Mouse (Mus musculus) layer of hippocampus, adult 8-10 months (tissue): ENCODE data around the gene Foxp2. TPM values are rescaled to one million over a fixed set of nuclear protein-coding genes. Genes with fewer than 3 reads are reported as not detected.

ENCODE experiments used
- DNase-seq, 2 experiments: peaks; one replicate each; pipeline ENCODE4 v3.0.0; 2022; ENCODE audit warnings: low spot score in 2 of 2
- total RNA-seq, 4 experiments: library from RNA; stranded (reverse); gene quantifications; 2 replicates each; pipeline ENCODE4 v1.2.4; 2022

The Foxp2 gene
- total RNA-seq, 4 experiments from 2014 or later, result 1.6 to 2.9 (median 2.5) TPM

DNA sequence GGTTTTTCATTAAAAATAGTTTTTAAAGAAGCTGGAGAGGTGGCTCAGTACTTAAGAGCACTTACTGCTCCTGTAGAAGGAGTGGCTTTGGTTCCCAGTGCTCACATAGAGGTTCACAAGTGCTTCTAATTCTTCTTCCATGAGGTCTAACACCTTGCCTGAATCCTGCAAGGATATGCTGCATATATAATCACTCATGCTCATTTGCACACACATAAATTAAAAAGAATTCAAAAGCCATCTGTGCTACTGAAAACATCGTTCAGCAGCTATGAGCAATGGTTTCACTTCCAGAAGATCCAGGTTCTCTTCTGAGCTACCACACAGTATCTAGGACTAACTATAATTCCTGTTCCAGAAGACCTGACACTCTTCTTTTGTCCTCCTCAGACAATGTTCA, 200.4 kb downstream of the Foxp2 start:
- DNase-seq, result no peak

DNA sequence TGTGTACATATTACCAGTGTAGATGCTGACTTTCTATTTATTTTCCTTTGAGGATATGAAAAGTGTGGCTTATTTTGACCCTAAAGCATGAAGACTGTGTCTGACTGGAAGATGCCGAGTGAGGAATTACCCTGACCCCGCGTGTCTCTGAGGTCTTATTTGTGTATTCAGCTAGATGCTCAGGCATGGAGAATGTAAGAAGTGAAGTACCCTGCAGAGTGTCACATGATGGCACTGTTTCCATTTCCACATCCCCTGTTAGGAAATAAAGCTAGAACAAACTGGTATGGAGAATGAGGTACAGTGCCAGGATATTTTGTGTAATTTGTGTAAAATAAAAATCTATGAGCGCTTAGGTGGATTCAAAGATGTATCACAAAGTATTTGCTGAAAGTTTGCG, 219.8 kb downstream of the Foxp2 start:
- DNase-seq, result no peak

DNA sequence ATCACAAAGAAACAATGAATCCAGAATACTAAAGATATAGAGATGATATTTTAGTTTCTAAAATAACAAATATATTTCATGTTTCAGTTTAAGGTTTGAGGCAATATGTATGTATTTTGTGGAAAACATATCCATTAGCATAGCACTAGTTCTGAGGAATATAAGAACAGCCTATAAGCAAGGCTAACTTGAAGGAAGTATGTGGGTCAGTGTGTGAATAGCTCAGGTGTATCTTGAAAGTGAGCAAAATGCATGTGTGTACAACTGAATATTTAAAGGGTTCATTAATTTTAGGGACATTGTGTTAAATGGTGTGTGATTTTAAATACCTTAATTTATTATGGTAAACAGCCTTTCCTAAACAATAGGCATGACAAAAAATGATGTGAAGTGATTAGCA, 220.2 kb downstream of the Foxp2 start:
- DNase-seq, result no peak

DNA sequence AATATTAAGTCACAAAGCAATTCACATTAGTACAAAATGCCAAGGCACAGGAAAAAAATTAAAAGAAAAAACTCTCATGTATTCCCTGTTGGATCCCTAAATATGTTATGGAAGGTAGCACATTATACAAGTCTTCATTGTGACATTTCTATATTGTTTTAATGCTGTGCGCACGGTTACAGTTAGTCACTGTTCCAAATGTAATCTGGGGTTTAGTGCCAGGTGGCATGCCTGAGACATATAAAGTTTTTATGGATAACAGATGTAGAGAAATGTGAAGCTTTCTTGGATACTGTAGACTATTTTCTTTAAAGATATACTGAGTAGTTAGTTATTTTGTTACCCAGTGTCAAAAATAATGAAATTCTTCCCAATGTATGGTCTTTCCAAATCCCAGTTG, 229.0 kb downstream of the Foxp2 start:
- DNase-seq, result no peak

DNA sequence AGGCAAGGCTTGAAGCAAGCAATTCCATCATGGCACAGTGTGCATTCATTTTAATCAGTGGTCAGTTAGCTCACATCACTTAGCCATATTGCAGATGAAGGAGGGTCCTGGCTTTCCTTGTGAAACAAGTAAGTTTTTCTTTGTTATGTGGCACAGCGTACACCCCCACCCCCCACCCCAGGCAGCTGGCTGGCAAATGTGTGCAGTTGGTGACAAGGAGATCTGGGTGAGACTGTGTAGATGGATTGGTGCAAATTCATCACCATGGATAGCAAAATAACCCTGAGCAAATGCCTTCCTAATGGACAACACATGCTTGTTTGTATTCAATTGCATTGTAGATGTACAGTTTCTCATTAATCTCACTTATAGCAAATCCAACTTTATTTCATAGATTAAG, 240.9 kb downstream of the Foxp2 start:
- no peak for DNase-seq

DNA sequence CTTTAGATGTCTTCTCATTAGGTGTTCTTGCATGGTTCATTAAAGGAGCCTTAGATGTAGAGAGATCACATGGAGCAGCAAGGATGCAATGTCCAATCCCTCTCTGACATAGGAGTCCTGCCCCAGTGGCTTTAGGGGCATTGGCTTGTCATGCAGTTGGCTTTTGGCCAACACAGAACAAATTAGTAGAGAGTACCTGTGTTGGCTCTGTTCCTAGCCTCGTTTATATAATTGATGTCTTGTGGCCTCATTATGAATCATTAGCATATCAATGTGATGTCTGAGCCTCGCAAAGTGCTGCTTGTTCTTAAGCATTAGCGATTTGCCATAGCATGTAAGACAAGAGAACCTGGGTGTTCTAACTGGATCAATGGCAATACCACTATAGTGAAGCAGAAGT, 250.5 kb downstream of the Foxp2 start:
- DNase-seq, result no peak

DNA sequence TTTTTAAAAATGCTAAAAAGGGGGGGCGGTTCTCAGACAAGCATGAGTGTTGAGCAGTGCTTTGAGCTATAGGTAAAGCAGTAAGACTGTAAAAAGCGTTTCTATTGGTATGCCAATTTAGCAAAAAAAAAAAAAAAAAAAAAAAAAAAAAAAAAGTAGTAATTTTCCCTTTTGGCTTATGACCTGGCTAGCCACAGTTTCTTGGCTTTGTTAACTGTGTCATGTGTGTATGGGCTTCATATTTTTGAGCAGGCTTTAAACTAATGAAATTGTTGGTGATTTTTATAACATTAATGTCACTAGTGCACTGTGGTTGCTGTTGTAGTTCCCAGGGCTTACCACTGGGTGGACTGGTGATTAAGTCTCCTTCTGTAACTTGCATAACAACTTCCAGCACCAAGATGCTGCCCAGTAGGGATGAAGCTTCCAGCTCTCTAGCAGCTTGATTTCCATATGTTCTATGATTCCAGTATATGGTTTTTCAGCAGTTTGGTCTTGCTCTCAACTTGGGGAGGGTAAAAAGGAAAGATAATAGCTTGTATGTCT, 262.4 kb downstream of the Foxp2 start:
- no peak for DNase-seq

DNA sequence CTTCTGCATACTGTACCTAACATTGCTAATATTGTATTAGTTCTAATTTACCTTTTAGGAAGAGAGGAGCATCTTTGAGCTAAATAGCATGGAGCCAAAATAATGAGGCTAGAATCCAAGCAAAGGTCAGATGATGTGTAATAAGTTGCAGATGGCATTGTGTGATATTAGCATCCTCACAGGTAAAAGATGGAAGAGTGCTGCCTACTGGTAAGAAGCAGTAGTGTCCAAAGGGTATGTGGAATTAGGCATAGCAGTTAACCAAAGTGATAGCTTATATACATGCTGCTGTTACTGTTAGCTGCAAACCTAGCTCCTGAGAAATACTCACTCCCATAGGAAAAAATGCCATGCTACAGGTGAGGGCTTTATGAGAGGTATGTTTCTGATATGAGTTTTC, 275.6 kb downstream of the Foxp2 start:
- no peak for DNase-seq

DNA sequence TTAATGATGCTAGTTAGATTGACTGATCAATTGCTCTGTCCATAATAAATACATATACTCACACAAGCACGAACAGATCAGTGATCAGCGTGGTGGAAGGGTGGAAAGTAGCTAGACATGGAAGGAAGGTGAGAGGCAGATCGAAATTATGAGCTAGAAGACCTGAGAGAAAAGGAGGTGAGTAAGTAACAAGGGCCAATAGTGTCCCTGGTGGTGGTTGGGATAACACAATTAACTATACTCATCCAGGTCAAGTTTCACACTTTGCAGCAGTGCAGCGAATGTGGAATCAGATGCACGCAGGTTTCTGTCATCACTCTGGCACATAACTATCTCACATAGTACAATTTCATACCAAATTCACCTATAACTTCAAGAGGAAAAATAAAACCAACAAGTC, 291.7 kb downstream of the Foxp2 start:
- DNase-seq, result no peak

DNA sequence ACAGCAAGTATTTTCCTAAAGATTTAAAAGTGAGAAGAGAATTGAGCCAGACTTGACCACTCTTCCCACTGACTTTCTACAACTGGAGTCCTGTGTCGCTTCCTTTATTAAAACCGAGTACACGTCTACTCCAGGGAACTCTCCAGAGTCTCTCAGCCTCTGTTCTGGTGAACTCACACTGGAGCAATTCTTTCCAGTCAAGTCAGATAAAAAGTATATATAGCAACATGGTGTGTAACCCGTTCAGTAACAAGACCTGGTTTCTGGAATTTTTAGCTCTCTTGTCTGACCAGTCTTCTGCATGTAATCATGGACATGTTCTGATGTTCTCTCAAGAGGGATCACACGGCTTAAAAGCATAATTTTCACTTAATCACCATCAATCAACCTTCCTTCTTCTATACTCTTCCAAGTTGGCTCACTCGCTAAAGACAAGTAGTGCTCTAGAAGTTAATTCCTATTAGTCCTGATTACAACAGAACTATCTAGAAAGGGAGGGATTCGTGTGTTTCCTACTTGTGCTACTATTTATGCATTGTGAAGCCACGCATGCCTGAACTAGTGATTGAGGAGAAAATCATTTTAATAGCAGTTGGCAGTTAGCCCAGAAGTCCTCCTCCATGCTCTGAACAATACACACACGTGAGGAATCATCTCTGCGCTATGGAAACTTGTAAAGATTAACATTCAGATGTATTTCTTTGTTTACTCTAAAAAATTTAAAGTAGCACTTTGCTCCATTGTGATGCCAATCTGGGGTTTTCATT, 341.2 kb downstream of the Foxp2 start:
- no peak for DNase-seq

DNA sequence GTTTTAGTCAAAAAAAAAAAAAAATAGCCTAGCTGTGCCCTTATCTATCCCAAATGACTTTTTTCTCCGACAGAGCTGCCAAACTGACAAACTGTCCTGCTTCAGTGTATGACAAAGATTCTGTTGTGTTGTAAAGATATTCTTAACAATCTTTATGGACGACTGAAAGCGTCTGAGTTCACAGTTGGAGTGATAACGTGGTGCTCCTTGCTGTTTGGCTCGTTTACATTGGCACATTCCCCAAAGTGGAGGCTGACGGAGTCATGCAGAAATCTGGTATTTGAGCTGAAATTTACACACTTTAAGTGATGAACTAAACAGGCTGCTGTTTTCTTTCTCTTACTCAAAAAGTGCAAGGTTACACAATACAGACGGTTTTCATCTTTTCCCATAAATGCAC, 356.2 kb downstream of the Foxp2 start:
- no peak for DNase-seq

DNA sequence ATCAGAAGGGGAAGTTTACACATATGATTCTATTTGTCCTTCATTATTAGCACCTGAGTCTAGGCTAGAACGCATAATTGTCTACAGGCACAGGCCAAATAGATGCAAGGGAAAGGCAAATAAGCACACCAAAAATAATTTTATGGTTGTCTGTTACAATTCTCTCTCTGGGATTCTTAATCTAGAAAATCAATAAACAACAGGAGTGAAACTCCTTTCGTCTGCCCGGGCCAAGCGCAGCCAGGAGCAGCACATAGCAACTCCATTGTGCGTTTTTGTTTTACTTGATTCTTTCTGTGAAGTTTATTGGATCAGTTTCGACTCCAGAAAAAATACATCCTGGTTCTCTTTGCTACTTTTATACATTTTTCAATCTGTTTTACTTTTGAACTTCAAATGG, 356.7 kb downstream of the Foxp2 start:
- DNase-seq, result no peak

DNA sequence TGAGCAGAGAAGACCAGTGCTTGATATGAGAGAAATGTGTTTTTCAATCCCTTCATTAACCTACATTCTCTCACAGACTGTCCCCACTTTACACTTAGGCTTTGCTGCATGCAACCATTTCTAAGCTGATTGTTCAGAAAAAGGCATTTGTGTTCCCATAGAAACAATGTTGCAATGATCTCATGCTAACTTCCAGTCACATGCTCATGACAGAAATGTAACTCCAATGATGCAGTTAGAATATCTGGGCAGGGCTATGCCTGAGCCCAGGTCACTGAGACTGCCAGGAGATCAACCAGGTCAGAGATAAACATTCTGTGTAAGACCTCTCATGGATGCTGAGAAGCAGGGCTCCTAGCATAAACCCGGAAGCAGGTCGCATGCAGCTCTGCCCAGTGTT, 367.0 kb downstream of the Foxp2 start:
- no peak for DNase-seq

DNA sequence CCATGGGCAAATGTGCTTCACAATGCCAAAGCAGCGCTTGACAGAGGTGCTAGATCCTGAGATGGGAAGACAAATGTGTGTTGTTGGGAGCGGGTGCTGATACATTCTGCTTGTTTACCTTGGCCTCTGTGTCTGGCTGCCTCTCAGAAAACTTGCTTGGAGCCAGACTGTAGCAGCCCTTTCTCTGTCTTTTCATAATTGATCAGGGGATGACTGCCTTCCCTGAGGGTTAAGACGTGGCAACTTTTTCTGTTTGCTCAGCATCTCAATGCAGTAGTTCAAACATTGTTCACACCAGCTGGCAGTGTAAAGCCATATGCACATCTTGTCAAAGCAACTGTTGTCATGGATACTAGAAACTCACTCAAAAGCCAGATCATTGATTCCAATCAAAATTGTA, 384.1 kb downstream of the Foxp2 start:
- DNase-seq, result no peak

DNA sequence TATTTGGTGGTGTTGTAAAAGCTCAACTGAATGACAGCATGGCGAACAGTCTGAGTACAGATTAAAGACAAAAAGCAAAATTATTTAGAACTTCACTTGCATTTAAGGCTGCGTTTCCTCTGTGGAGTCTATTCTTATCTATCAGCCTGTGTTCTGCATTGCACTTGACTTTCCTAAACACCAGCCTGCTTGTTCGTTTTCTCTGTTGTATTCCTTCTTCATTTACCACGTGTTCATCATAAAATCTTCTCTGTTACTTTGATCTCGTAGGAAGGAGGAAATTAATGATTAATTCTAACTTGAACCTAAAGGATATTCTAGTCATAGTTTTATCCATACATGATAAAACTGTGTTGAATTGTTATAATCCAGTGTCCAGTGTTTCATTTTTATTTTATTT, 392.9 kb downstream of the Foxp2 start:
- DNase-seq, result no peak

DNA sequence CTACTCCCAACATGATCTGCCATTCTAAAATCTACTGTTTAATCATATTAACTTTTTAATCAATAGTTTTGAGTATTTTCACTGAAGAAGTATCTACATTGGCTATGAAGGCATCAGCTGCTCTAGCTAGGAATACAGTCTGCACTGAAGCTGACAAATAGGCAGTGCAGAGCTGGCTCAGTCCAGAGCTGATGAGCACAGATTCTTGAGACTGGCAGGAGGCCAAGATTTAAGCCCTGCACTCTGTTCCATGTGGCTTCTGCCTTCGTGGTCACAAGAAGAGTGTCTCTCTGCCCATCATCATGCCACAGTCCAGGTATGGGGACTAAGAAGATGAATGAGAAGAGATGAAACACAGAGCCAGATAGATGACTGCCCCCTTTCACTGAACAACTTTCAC, 398.1 kb downstream of the Foxp2 start:
- DNase-seq, result no peak

DNA sequence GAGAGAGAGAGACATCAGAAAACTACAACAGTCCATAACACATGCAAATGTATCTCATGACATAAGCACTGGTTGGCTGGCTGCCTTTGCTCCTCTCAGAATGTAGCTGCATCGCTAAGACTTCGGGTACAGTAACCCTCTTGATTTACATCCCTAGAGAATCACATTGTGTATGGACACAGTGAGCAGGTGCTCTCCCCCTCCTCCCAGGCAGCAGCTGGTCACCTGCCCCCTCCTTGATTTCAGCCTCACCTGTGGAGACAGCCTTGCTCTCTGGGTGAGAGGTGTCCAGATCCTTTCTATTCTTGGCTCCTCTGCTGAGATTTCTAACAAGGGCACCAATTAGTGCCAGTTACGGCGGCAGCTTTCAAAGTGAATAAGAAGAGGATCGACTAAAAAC, 409.5 kb downstream of the Foxp2 start:
- DNase-seq, result no peak

DNA sequence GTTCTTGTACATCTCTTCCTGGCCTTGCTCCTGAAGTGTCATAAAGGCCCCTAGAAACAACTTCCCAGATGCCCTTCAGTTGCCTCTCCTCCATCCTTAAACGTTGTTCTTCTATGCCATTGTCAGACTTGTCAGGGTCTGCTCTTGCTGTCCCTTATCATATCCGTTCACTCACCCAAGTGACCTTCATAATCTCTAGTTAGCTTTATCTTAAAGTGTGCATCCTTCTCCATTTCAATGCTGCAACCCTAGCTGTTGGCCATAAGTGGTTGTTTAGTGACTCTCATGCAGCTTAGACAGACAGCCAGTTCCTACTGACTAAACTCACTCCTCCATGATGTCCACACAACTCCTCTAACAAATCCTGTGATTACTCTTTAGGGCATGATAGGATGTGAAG, 415.8 kb downstream of the Foxp2 start:
- DNase-seq, result no peak

DNA sequence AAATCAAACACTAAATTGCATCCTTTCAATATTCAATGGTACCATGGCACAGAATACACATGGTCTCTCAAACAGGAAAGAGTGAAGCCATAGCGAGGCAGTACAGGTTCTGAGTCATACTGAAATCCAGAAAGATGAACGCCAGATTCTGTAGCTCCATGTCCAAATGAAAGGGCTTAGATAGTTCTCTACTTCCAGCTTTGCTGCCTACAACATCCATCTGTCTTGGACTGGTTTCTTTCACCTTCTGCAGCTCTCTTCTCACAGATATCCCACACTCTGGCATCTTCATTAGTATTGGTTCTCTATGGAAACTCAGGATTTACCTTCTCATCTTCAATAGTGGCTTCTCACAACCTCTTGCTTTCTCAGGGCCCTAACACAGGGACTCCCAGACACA, 417.2 kb downstream of the Foxp2 start:
- no peak for DNase-seq

DNA sequence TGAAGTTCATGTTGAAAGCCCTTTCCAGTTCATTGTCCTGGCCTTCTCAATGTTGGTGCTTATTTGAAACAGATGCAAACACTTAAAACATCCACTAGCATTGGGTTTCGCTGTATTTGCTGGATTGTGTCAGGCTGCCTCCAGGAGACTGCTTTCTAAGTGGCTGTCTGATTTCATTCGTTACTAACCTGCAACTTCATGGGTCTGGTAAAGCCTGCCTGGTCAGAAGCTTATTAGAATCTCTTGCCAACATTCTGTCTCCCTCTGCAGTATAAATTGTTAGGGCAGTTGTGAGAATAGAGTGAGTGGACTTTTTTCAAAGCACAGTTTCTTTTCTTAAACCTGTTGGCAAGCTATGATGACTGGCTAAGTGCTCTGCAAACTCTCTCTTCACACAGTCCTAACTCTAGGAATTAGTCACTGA, 420.4 kb downstream of the Foxp2 start:
- no peak for DNase-seq

DNA sequence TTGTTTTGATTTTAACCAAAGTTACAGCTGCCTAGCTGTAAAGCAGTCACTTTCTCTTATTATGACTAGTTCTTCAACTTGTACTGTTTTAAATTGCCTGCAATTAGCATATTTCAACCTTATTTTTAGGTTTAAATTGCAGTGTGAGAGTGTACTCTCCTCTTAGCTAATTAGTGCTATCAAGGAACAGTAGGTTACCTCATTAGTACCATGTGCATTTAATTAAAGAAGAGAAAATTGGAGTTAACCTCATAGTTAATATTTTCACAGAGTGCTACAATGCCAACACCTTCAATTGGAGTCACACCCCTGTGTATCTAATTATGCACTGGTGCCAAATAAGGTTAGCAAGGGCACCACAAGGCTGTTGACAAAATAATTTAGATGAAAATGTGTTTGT, 421.9 kb downstream of the Foxp2 start:
- no peak for DNase-seq

DNA sequence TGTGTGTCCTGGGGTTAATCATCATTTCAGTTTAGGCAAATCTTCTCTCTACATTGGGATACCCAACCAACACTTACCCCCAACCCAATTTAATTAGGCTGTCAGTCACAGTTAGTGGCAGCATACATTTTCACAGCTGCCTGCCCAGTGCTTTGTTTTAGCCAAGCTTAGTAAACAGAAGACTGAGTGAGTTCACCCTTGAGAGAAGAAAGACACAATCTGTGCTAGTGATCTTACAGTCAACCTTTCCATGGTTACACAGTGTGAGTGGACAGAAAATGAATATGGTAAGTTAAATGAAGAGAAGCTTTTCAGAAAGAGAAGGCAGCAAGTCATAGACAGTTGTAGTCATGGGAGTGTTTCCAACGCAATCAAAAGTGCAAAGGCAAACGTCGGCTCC, 446.6 kb downstream of the Foxp2 start:
- no peak for DNase-seq

DNA sequence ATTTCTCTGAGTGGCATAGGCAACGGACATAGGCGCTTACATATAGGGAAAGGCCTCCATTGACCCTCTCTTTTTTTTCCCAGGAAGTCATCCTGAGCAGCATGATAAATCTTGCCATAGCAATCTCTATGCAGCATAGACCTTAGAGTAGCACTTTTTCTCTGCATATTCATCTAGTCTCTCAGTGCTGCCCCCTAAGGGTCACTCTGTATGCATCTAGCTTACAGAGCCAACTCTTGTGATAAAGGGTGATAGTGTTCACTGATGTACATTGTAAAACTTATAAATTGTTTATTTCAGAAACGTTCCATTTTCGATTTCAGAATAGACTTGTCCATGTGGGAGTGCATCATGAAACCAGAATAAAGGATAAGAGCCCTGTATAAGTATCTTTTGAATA, 454.7 kb downstream of the Foxp2 start:
- DNase-seq, result no peak

DNA sequence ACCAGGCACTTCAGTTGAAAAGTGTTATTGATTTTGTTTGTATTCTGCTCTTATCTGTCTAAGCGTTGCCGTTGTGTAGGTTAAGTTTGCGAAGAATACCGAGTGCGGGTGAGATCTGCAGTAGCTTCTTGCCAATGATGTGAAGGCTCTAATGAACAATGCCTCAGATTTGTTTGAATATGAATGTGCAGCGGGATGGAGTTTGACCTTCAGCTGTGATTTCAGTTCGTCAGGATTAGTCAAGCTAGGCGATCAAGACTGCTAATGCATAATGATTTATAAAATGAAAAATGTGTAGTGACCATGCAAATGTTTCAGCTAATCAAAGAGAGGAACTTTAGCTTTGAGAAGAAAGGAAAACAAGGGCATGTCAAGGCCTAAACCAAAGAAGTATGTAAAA, 469.1 kb downstream of the Foxp2 start:
- DNase-seq, result no peak
